Mouse (Mus musculus): ENCODE data around the gene Mansc1. TPM values are rescaled to one million over a fixed set of nuclear protein-coding genes. Genes with fewer than 3 reads are reported as not detected.

Gene Mansc1
- polyA plus RNA-seq, 1 experiment from 2014 or later: 7.1 TPM

DNA sequence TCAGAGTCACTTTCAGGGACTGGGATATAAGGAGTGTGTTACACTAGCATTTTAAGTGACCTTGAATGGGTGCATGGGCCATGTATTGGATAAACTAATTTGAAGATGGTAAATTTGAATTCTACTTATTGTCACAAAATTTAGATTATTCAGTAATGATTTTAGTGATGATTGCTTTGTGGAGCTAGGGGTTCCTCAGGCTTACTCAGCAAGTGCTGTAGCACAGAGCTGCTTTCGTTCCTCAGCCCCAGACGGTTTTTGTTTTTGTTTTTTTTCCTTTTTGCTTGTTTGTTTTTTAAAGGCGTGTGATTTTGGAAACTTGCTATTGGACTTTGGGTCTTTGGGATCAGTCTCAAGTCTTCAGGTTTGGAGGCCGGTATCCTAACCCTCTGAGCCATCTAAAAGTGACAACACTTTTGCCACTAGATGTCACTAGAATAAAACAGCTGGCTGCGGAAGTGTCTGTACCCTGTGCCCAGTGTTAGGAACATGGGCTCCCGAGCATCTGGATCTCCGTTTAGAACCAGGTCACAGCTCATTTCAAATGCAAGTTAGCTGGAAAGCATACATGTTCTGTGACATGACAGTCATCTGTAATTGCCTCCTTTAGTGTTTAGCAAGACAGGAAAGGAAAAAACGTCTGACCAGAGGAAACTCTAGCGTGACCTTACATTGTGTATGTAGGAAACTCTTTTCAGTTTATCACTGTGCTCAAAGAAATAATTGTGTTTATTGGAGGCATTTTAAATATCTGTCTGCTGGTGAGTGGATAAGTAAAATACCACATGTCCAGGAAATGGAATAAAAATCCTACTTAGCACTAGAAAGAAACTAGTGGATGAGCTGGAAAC, 27.0 kb upstream of the Mansc1 start:
- H3K4me3 ChIP-seq: no peak overlapping the region
- H3K36me3 ChIP-seq: no peaks in the 10 kb centered on the region
- H3K27me3 ChIP-seq (replicated peaks): no peaks in the 10 kb centered on the region
- no peak overlapping the region for H3K9ac ChIP-seq
- H3K4me1 ChIP-seq (replicated peaks): peaks cover 10% of the 10 kb centered on the region
- WGBS: 19% methylated on average over 9 of the region's 9 CpGs
- H3K4me2 ChIP-seq: 0 out of 2 replicates have a peak overlapping the region, but pooled peaks have one; percentile 8
- peak; percentile 86 for ATAC-seq (ENCODE audit: insufficient number of reproducible peaks, low FRiP score)
- H3K9me3 ChIP-seq (replicated peaks): no peaks in the 10 kb centered on the region
- H3K27ac ChIP-seq (ENCODE audit: poor library complexity, severe bottlenecking): no peak overlapping the region

DNA sequence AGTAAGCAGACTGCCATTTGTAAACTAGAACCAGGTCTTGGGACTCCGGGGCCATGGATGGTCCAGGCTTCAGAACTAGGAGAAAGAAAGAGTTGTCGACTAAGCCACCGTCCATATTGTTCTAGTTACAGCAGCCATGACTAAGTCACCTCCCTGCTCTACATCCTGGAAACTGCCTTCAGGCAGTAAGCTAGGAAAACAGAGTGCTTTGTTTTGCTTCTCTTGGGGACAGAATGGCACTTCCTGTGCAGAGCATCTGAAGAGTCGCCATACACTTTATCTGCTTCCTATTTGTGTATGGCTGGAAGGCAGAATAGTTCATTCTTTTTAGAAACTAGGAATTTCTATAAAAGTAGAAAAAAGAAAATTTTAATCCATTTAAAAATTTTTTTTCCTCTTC, 24.2 kb upstream of the Mansc1 start:
- peak; percentile 54; the same call in 1 of the 2 replicates for ATAC-seq (ENCODE audit: insufficient number of reproducible peaks, low FRiP score)
- 54% methylated on average over 4 of the region's 4 CpGs for WGBS

DNA sequence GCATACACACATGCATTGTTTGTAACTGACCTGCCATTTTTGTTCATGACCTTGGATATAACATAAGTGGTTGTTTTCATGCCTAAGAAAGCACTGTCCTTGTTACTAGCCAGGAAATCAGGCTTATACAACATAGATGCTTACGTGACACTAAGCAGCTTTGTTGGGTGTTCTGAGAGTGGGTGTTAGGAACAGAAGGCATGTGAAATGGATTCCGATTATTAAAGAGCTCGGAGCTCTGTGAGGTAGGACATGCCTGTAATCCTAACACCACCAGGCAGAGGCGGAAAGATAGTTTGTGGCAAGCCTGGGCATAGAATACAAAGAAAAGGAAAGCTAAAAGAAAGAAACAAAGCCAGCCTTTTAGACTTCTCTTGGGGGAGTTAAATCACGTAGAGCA, 16.1 kb upstream of the Mansc1 start:
- Histone ChIP-seq H3K4me2 (no peak overlapping the region), H3K4me3 (no peak overlapping the region), H3K36me3 (peaks cover 6% of the 10 kb centered on the region; the same call in 1 of the 2 replicates), H3K4me1 (replicated peaks) (no peaks in the 10 kb centered on the region), H3K27me3 (replicated peaks) (no peaks in the 10 kb centered on the region), H3K9ac (no peak overlapping the region), H3K27ac (ENCODE audit: poor library complexity, severe bottlenecking) (no peak overlapping the region), H3K9me3 (replicated peaks) (no peaks in the 10 kb centered on the region)
- no peak for ATAC-seq (ENCODE audit: insufficient number of reproducible peaks, low FRiP score)
- 82% methylated on average over 5 of the region's 5 CpGs for WGBS

More for the DNA sequence above, 24.2 kb upstream of the Mansc1 start:
- H3K4me2 ChIP-seq: no peak overlapping the region
- H3K36me3 ChIP-seq: 0 out of 2 replicates have a peak, but pooled peaks cover 3% of the 10 kb centered on the region
- no peaks in the 10 kb centered on the region for H3K27me3 ChIP-seq (replicated peaks)
- no peaks in the 10 kb centered on the region for H3K9me3 ChIP-seq (replicated peaks)
- no peak overlapping the region for H3K4me3 ChIP-seq
- peak overlapping the region; percentile 67 for H3K27ac ChIP-seq (ENCODE audit: poor library complexity, severe bottlenecking)
- H3K4me1 ChIP-seq (replicated peaks): peaks cover 10% of the 10 kb centered on the region
- H3K9ac ChIP-seq: no peak overlapping the region

DNA sequence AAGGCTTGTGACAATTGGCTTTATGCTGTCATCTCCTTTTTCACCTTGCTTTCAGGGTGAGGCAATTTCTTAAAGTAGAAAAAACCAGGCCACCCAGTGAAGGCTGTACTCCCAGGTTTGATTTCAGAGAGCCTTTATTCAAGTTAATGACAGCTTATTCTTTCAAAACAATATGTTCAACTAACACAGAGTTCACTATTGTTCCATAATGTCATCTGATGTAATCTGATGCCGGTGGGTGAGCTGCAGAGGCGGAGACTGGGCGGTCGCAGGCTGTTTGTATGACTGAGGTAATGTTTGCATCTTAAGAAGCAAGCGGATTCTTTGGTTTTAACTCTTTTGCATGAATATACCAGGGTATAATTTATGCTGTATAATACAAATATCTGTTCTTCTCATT, 15.3 kb upstream of the Mansc1 start:
- no peak for ATAC-seq (ENCODE audit: insufficient number of reproducible peaks, low FRiP score)
- Histone ChIP-seq H3K9ac (no peak overlapping the region), H3K36me3 (peaks cover 4% of the 10 kb centered on the region; the same call in 1 of the 2 replicates), H3K9me3 (replicated peaks) (no peaks in the 10 kb centered on the region), H3K4me2 (no peak overlapping the region), H3K27ac (ENCODE audit: poor library complexity, severe bottlenecking) (no peak overlapping the region), H3K4me1 (replicated peaks) (no peaks in the 10 kb centered on the region), H3K4me3 (no peak overlapping the region), H3K27me3 (replicated peaks) (no peaks in the 10 kb centered on the region)
- 57% methylated on average over 5 of the region's 5 CpGs for WGBS

DNA sequence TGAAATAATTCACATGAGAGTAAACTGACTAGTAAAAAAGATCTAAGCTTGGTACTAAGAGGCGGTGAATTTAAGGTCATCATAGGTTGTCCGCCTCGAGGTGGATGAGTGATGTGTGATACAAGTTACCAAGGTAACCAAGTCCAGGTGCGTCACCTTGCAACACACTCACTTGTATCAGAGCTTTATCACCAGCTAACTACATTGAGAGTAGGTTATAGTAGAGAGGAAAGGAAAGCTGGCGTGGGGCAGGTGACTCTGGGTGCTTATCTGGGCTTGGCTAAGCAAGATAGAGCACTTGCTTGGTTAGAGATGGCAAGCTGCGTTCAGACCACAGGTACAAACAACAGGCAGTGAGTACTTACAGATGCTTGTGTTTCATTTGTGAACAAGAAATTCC, 14.5 kb upstream of the Mansc1 start:
- WGBS: 84% methylated on average over 6 of the region's 6 CpGs

DNA sequence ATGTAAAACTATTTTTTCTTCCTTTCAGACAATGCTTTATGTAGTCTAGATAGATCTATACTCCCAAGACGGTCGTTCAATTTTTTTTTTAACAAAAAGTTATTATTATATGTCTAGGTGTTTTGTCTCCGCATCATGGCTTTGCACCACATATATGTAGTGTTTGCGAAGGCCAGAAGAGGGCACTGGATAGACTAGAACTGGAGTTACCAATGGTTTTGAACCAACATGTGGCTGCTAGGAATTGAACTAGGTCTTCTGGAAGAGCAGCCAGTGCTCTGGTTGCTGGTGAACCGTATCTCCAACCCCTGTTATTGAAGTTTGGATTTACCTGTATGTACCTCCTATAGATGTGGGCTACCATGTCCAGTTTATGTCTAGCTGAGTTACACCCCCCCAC, 11.0 kb upstream of the Mansc1 start:
- peaks cover 3% of the 10 kb centered on the region; the same call in 1 of the 2 replicates for H3K36me3 ChIP-seq
- no peak for ATAC-seq (ENCODE audit: insufficient number of reproducible peaks, low FRiP score)
- no peaks in the 10 kb centered on the region for H3K9me3 ChIP-seq (replicated peaks)
- 84% methylated on average over 5 of the region's 5 CpGs for WGBS
- H3K27me3 ChIP-seq (replicated peaks): no peaks in the 10 kb centered on the region
- H3K4me1 ChIP-seq (replicated peaks): no peaks in the 10 kb centered on the region
- no peak overlapping the region for H3K4me3 ChIP-seq
- no peak overlapping the region for H3K9ac ChIP-seq
- no peak overlapping the region for H3K4me2 ChIP-seq
- no peak overlapping the region for H3K27ac ChIP-seq (ENCODE audit: poor library complexity, severe bottlenecking)

More for the DNA sequence above, 14.5 kb upstream of the Mansc1 start:
- Histone ChIP-seq H3K4me1 (replicated peaks) (no peaks in the 10 kb centered on the region), H3K9me3 (replicated peaks) (no peaks in the 10 kb centered on the region), H3K9ac (no peak overlapping the region), H3K4me2 (no peak overlapping the region), H3K4me3 (no peak overlapping the region), H3K27ac (ENCODE audit: poor library complexity, severe bottlenecking) (no peak overlapping the region), H3K27me3 (replicated peaks) (no peaks in the 10 kb centered on the region), H3K36me3 (peaks cover 3% of the 10 kb centered on the region; the same call in 1 of the 2 replicates)
- ATAC-seq (ENCODE audit: insufficient number of reproducible peaks, low FRiP score): no peak

DNA sequence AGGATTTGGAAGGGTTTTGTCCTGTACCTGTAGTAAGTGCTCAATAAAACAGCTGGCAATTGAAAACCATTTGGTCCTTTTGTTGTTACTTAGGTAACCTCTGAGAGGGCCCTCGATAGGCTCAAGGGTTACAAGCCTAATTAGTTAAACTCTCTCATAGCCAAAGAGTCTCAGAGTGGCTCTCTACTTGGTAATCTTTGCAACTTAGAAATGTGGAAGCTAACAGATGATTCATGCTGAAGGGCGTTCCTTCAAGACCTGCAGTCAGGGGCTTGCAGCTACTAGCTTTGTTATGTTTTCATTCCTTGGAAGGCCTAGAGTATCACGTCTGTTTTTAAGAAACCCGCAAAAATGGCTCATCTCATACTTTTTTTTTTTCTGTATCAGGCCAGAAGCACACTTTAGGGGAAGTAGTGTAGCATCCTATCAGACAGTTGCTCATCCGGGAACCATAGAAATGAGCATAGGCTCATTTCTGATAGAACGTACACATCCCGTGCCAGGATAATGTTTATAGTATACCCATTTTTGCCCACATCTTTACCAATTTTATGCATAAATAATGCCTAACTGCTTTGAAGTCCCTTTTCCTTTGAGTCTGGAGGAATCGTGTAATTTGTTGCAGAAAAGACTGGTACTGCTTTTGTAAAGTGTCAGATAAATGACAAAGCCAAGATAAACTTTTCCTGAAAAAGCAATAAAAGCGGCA, 9.6 kb upstream of the Mansc1 start:
- no peaks in the 10 kb centered on the region for H3K27me3 ChIP-seq (replicated peaks)
- no peak for ATAC-seq (ENCODE audit: insufficient number of reproducible peaks, low FRiP score)
- 70% methylated on average over 9 of the region's 9 CpGs for WGBS
- H3K27ac ChIP-seq (ENCODE audit: poor library complexity, severe bottlenecking): no peak overlapping the region
- H3K36me3 ChIP-seq: peaks cover 3% of the 10 kb centered on the region; the same call in 1 of the 2 replicates
- H3K4me2 ChIP-seq: peak overlapping the region; percentile 75
- H3K9me3 ChIP-seq (replicated peaks): no peaks in the 10 kb centered on the region
- H3K4me1 ChIP-seq (replicated peaks): no peaks in the 10 kb centered on the region
- H3K9ac ChIP-seq: peak overlapping the region; percentile 78
- peak overlapping the region; percentile 69 for H3K4me3 ChIP-seq

DNA sequence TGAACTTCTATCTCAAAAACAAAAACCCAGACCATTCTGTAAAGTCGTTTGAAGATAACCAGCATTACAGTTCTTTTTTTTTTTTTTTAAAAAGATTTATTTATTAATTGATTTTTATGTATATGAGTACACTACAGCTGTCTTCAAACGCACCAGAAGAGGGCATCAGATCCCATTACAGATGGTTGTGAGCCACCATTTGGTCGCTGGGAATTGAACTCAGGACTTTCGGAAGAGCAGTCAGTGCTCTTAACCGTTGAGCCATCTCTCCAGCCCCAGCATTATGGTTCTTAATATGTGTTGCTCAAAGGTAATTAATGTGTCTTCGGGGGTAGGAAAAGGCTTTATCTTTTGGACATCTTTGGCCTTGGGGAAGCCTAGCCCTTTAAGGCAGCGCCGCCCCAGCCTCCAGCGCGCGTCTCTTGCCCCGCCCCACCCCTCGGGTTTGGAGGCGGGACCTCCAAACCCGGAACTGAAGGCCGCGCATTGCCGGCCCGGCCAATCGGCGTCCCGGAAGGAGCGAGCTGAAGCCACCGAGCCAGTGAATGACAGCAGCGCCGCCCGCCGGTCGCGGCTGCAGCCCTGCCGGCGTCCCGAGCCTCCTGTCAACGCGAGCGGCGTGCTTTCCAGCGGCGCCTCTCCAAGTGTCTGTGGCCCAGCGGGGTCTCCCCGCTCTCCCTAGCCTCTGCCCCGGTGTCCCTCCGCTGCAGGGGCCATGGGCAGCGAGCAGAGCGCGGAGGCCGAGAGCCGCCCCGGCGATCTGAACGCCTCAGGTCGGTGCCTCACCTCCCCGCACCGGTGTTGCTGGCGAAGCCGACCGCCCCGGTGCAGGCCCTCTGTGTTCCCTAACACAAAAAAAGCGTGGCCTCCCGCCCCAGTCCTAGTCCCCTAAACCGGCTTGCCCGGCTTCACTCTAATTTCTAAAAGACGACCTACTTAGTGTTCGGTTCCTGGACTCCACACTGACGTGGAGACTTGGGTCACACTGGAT, 8.5 kb upstream of the Mansc1 start:
- peak; percentile 100 for ATAC-seq (ENCODE audit: insufficient number of reproducible peaks, low FRiP score)
- 2% methylated on average over 65 of the region's 65 CpGs for WGBS
- H3K27ac ChIP-seq (ENCODE audit: poor library complexity, severe bottlenecking): peak overlapping the region; percentile 32; the same call in 1 of the 2 replicates

DNA sequence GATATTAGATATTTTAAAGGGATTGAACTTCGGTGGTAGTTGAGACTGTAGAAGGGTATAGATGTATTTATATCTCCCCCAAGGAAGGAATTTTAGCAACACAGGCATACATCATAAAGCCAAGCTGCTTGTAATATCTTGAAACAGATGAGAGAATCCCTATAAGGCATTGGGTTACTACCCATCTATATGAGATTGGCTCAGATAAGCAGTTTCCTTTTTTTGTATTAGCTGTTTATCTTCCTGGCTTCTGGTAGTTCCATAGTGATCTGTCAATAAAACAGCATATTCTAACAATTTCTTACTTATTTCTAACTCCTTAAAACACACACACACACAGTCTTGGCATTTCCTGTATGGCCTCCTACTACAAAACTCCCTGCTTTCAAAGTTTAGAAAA, 7.6 kb upstream of the Mansc1 start:
- Histone ChIP-seq H3K9ac (no peak overlapping the region), H3K27ac (ENCODE audit: poor library complexity, severe bottlenecking) (no peak overlapping the region), H3K9me3 (replicated peaks) (no peaks in the 10 kb centered on the region), H3K4me3 (no peak overlapping the region), H3K27me3 (replicated peaks) (no peaks in the 10 kb centered on the region), H3K4me1 (replicated peaks) (no peaks in the 10 kb centered on the region), H3K4me2 (no peak overlapping the region), H3K36me3 (no peaks in the 10 kb centered on the region)
- no peak for ATAC-seq (ENCODE audit: insufficient number of reproducible peaks, low FRiP score)
- WGBS: 86% methylated on average over 1 of the region's 1 CpGs

More for the DNA sequence above, 8.5 kb upstream of the Mansc1 start:
- Histone ChIP-seq H3K27me3 (replicated peaks) (no peaks in the 10 kb centered on the region), H3K36me3 (peaks cover 3% of the 10 kb centered on the region; the same call in 1 of the 2 replicates), H3K9me3 (replicated peaks) (no peaks in the 10 kb centered on the region), H3K4me1 (replicated peaks) (no peaks in the 10 kb centered on the region), H3K4me3 (peak overlapping the region; percentile 69), H3K4me2 (peak overlapping the region; percentile 75), H3K9ac (peak overlapping the region; percentile 78)

DNA sequence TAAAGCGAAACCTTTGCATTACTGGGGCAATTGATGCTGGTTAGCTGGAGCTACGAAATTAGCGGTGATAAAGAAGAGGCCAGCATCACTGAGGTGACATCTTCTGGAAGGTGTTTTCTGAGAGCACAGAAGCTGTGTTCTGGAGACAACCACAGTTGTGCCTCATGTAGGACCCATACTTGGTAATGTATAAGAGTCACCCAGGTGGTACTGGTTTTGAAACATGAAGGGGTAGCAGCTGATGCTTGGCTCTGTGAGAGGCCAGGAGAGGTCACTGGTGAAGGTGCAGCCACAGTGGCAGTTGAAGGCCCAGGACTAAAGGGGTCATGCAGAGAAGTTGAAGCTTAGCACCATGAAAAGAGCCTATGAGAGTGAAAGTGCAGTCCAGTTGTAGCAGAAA, 6.9 kb upstream of the Mansc1 start, which contains the start of gene Borcs5:
Borcs5 (plus strand) TSS at position 301 of the 400 bp plus-strand sequence.
- no peaks in the 10 kb centered on the region for H3K36me3 ChIP-seq
- no peak within 1 kb of the TSS for H3K4me2 ChIP-seq
- no peaks in the 10 kb centered on the region for H3K9me3 ChIP-seq (replicated peaks)
- no peak within 1 kb of the TSS for H3K27ac ChIP-seq (ENCODE audit: poor library complexity, severe bottlenecking)
- 86% methylated on average over 3 of the region's 3 CpGs for WGBS
- no peak within 1 kb of the TSS for H3K4me3 ChIP-seq
- ATAC-seq (ENCODE audit: insufficient number of reproducible peaks, low FRiP score): no peak
- H3K27me3 ChIP-seq (replicated peaks): no peaks in the 10 kb centered on the region
- H3K9ac ChIP-seq: no peak within 1 kb of the TSS
- no peaks in the 10 kb centered on the region for H3K4me1 ChIP-seq (replicated peaks)

Measured in heart, embryonic 12.5 days (tissue).